Mouse (Mus musculus) neutrophil, adult 59 days (primary cell): Measurements from ENCODE around the gene Galc. TPM values are rescaled to one million over a fixed set of nuclear protein-coding genes. Genes with fewer than 3 reads are reported as not detected.

ENCODE experiments used
- total RNA-seq, 2 experiments: library from RNA; stranded (reverse); gene quantifications; 1 replicate in 1 of 2; 2 replicates in 1 of 2; pipeline ENCODE4 v1.2.4; 2023

Galc gene
- 10 to 100 TPM; 24.1 to 28.6 TPM for total RNA-seq

GRCm38 (mm10) chr12:98258845-98259517 lies at the start of gene Galc:
Gene Galc, minus strand, starts transcription at chr12:98259459.

GRCm38 (mm10) chr12:98268441-98269369 lies 9.4 kb upstream of the Galc start, which contains the start of gene Gpr65:
Gene Gpr65, plus strand, starts transcription at chr12:98268635.

Other genes starting within 250 kb of the Galc start
- gene Gpr65, start 9.2 kb upstream of the Galc start, total RNA-seq, result 10 to 100 TPM; 30.2 TPM